Mouse (Mus musculus) kidney, embryonic 14.5 days (tissue): ENCODE data around the gene Med21. TPM values are rescaled to one million over a fixed set of nuclear protein-coding genes. Genes with fewer than 3 reads are reported as not detected.

Experiments used
- ATAC-seq: fragments of 200-750 bp; cut with Nextera tagmentation; 2 replicates; pipeline ENCODE4 v1.8.0; 2017; ENCODE audit warnings: moderate number of reproducible peaks, mild to moderate bottlenecking, moderate TSS enrichment, moderate library complexity; ENCODE audit not compliant: low FRiP score, low TSS enrichment
- H3K27ac ChIP-seq: fragments of 300-500 bp; sonication (generic); 2 replicates; pipeline ENCODE4 v1.5.1; 2014; ENCODE audit warnings: low read depth, mild to moderate bottlenecking, low read length, moderate library complexity, mixed read lengths
- H3K27me3 ChIP-seq: fragments of 300-500 bp; sonication (generic); 2 replicates; pipeline ENCODE4 v1.6.1; 2014; ENCODE audit warnings: mild to moderate bottlenecking, low read length; ENCODE audit not compliant: control insufficient read depth, insufficient read depth
- H3K36me3 ChIP-seq: fragments of 300-500 bp; sonication (generic); 2 replicates; pipeline ENCODE4 v1.6.1; 2014; ENCODE audit warnings: low read length, mixed read lengths; ENCODE audit not compliant: control insufficient read depth, insufficient read depth
- H3K4me1 ChIP-seq: fragments of 300-500 bp; sonication (generic); 2 replicates; pipeline ENCODE4 v1.6.1; 2014; ENCODE audit warnings: low read length, mixed read lengths; ENCODE audit not compliant: control insufficient read depth, insufficient read depth
- H3K4me2 ChIP-seq: fragments of 300-500 bp; sonication (generic); replicated peaks from 2 replicates; pipeline ENCODE4 v1.6.1; 2014; ENCODE audit warnings: low read depth, mild to moderate bottlenecking, low read length
- H3K4me3 ChIP-seq: fragments of 300-500 bp; sonication (generic); 2 replicates; pipeline ENCODE4 v1.5.1; 2014; ENCODE audit warnings: mild to moderate bottlenecking, low read length
- H3K9ac ChIP-seq: fragments of 300-500 bp; sonication (generic); 2 replicates; pipeline ENCODE4 v1.6.1; 2014; ENCODE audit warnings: low read depth, mild to moderate bottlenecking, low read length, moderate library complexity
- H3K9me3 ChIP-seq: fragments of 300-500 bp; sonication (generic); 2 replicates; pipeline ENCODE4 v1.6.1; 2016; ENCODE audit warnings: low read length; ENCODE audit not compliant: control insufficient read depth
- WGBS: fragments of 180-500 bp; shearing (Covaris S2); extraction: QIAGEN DNeasy Blood & Tissue Kit; methylation state at CpG from one replicate; pipeline ENCODE4 v1.1.7; 2014; 5-methylcytosine and 5-hydroxymethylcytosine counted together
- polyA plus RNA-seq: library from polyadenylated mRNA; unstranded; fragments of >200 nt; fragmentation: Nextera tagmentation; extraction: Ambion mirVana; gene quantifications from 2 replicates; pipeline ENCODE4 v1.2.1, GENCODE M21; 2014

Med21 gene
- polyA plus RNA-seq, result 143 and 185 TPM in 2 replicates

GRCm38 (mm10) chr6:146642276-146643183 lies at the start of gene Med21, which contains the start of gene Tm7sf3:
TSS of gene Med21 (plus strand) at chr6:146642547.
TSS of gene Tm7sf3 (minus strand) at chr6:146642824.
- Histone ChIP-seq H3K4me3 (peak within 1 kb of the TSS; percentile 87), H3K4me2 (peak within 1 kb of the TSS; percentile 83), H3K36me3 (no peaks in the 10 kb centered on the region), H3K9me3 (no peaks in the 10 kb centered on the region), H3K4me1 (peaks cover 6% of the 10 kb centered on the region; the same call in 1 of the 2 replicates), H3K9ac (peak within 1 kb of the TSS; percentile 86), H3K27ac (peak within 1 kb of the TSS; percentile 93), H3K27me3 (no peaks in the 10 kb centered on the region)
- ATAC-seq, result peak; percentile 97
- under 1% methylated on average over 60 of the region's 60 CpGs for WGBS

- no peak overlapping the region for H3K27ac ChIP-seq
- H3K4me3 ChIP-seq, result no peak overlapping the region
- no peak overlapping the region for H3K9ac ChIP-seq
- no peaks in the 10 kb centered on the region for H3K27me3 ChIP-seq
- H3K4me1 ChIP-seq, result no peaks in the 10 kb centered on the region
- H3K36me3 ChIP-seq, result peaks cover 58% of the 10 kb centered on the region
- H3K4me2 ChIP-seq, result no peak overlapping the region
- no peaks in the 10 kb centered on the region for H3K9me3 ChIP-seq
- ATAC-seq, result no peak
- 73% methylated on average over 4 of the region's 4 CpGs for whole genome bisulfite sequencing
These were observed 39.7 kb upstream of the Med21 start for GRCm38 (mm10) chr6:146602601-146603000.

- H3K9me3 ChIP-seq, result no peaks in the 10 kb centered on the region
- peaks cover 52% of the 10 kb centered on the region for H3K36me3 ChIP-seq
- WGBS, result 47% methylated on average over 10 of the region's 10 CpGs
- no peak overlapping the region for H3K4me3 ChIP-seq
- no peak overlapping the region for H3K27ac ChIP-seq
- peak; percentile 39; the same call in 1 of the 2 replicates for ATAC-seq
- H3K9ac ChIP-seq, result no peak overlapping the region
- H3K27me3 ChIP-seq, result no peaks in the 10 kb centered on the region
- H3K4me2 ChIP-seq, result no peak overlapping the region
- no peaks in the 10 kb centered on the region for H3K4me1 ChIP-seq
These were observed 38.7 kb upstream of the Med21 start for GRCm38 (mm10) chr6:146603651-146604050.

- no peak for ATAC-seq
- H3K36me3 ChIP-seq, result peaks cover 23% of the 10 kb centered on the region
- 70% methylated on average over 6 of the region's 6 CpGs for WGBS
These were observed 31.0 kb upstream of the Med21 start for GRCm38 (mm10) chr6:146611385-146611784.

GRCm38 (mm10) chr6:146611897-146612296 lies 30.4 kb upstream of the Med21 start:
- no peaks in the 10 kb centered on the region for H3K4me1 ChIP-seq
- H3K27ac ChIP-seq, result no peak overlapping the region
- H3K9me3 ChIP-seq, result no peaks in the 10 kb centered on the region
- 92% methylated on average over 7 of the region's 7 CpGs for WGBS
- no peaks in the 10 kb centered on the region for H3K27me3 ChIP-seq
- no peak overlapping the region for H3K4me3 ChIP-seq
- no peak overlapping the region for H3K4me2 ChIP-seq
- peaks cover 25% of the 10 kb centered on the region for H3K36me3 ChIP-seq
- no peak overlapping the region for H3K9ac ChIP-seq
- ATAC-seq, result no peak

More at GRCm38 (mm10) chr6:146611385-146611784, 31.0 kb upstream of the Med21 start:
- no peak overlapping the region for H3K9ac ChIP-seq
- no peaks in the 10 kb centered on the region for H3K27me3 ChIP-seq
- no peak overlapping the region for H3K4me2 ChIP-seq
- H3K27ac ChIP-seq, result no peak overlapping the region
- no peaks in the 10 kb centered on the region for H3K9me3 ChIP-seq
- no peaks in the 10 kb centered on the region for H3K4me1 ChIP-seq
- H3K4me3 ChIP-seq, result no peak overlapping the region

- Histone ChIP-seq H3K4me3 (no peak overlapping the region), H3K4me1 (no peaks in the 10 kb centered on the region), H3K36me3 (peaks cover 34% of the 10 kb centered on the region), H3K27me3 (no peaks in the 10 kb centered on the region), H3K9me3 (no peaks in the 10 kb centered on the region), H3K27ac (no peak overlapping the region), H3K4me2 (no peak overlapping the region), H3K9ac (no peak overlapping the region)
- no peak for ATAC-seq
- WGBS, result 88% methylated on average over 5 of the region's 5 CpGs
These were observed 29.6 kb upstream of the Med21 start for GRCm38 (mm10) chr6:146612736-146613135.

- H3K27ac ChIP-seq, result no peak overlapping the region
- peaks cover 43% of the 10 kb centered on the region for H3K36me3 ChIP-seq
- WGBS, result 93% methylated on average over 5 of the region's 5 CpGs
These were observed 28.4 kb upstream of the Med21 start for GRCm38 (mm10) chr6:146613907-146614306.

GRCm38 (mm10) chr6:146614541-146614940 lies 27.8 kb upstream of the Med21 start:
- H3K4me3 ChIP-seq, result no peak overlapping the region
- no peaks in the 10 kb centered on the region for H3K27me3 ChIP-seq
- no peak for ATAC-seq
- H3K9me3 ChIP-seq, result no peaks in the 10 kb centered on the region
- WGBS, result 90% methylated on average over 5 of the region's 5 CpGs
- no peak overlapping the region for H3K27ac ChIP-seq
- peaks cover 37% of the 10 kb centered on the region for H3K36me3 ChIP-seq
- H3K9ac ChIP-seq, result no peak overlapping the region
- no peak overlapping the region for H3K4me2 ChIP-seq
- H3K4me1 ChIP-seq, result no peaks in the 10 kb centered on the region

More at GRCm38 (mm10) chr6:146613907-146614306, 28.4 kb upstream of the Med21 start:
- H3K9me3 ChIP-seq, result no peaks in the 10 kb centered on the region
- no peaks in the 10 kb centered on the region for H3K27me3 ChIP-seq
- H3K4me2 ChIP-seq, result no peak overlapping the region
- no peak overlapping the region for H3K4me3 ChIP-seq
- no peak overlapping the region for H3K9ac ChIP-seq
- H3K4me1 ChIP-seq, result no peaks in the 10 kb centered on the region
- no peak for ATAC-seq

GRCm38 (mm10) chr6:146615891-146616290 lies 26.5 kb upstream of the Med21 start:
- H3K4me2 ChIP-seq, result no peak overlapping the region
- ATAC-seq, result no peak
- H3K9me3 ChIP-seq, result no peaks in the 10 kb centered on the region
- H3K27me3 ChIP-seq, result no peaks in the 10 kb centered on the region
- 91% methylated on average over 8 of the region's 8 CpGs for WGBS
- no peak overlapping the region for H3K27ac ChIP-seq
- H3K4me1 ChIP-seq, result no peaks in the 10 kb centered on the region
- H3K4me3 ChIP-seq, result no peak overlapping the region
- H3K36me3 ChIP-seq, result peaks cover 43% of the 10 kb centered on the region
- H3K9ac ChIP-seq, result no peak overlapping the region
